Mouse (Mus musculus): Measurements from ENCODE around the gene Cdk12.

- no peak for TF ChIP-seq TAL1 (IDR thresholded peaks at IDR 0.05; ENCODE audit: low read length)
- TF ChIP-seq GATA1 (IDR thresholded peaks at IDR 0.05; ENCODE audit: low read length), result no peak
Measured at GRCm38 (mm10) chr11:98321677-98322003, 118.8 kb downstream of the Cdk12 start.

All from erythroblast, embryonic 14.5 days (primary cell).